Mouse (Mus musculus): ENCODE results near the gene Pih1d2.

DNA sequence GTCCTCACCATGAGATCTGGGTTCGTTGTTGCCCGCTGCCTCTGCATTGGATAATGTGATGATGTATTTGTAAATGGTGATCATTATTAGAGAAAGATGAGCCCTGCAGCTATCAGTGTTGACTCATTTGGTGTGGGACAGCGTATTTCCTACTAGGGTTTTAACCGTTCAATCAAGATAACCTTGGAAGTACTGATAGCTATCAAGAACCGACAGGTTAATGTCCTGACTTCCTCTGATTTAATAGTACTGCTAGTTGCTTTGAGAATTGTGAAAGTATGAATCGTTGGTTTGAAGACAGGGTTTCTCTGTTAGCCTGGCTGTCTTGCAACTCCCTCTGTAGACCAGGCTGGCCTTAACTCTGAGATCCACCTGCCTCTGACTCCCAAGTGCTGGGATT lies 12.8 kb upstream of the Pih1d2 start:
- TF ChIP-seq POLR2A (IDR thresholded peaks at IDR 0.05; ENCODE audit: borderline replicate concordance, control insufficient read depth, low read depth, low read length) (no peak), CTCF (IDR thresholded peaks at IDR 0.05; ENCODE audit: control insufficient read depth, insufficient read depth, low read length) (no peak)

Data from bone marrow, adult 2 months (tissue).